In the genomic region with DNA sequence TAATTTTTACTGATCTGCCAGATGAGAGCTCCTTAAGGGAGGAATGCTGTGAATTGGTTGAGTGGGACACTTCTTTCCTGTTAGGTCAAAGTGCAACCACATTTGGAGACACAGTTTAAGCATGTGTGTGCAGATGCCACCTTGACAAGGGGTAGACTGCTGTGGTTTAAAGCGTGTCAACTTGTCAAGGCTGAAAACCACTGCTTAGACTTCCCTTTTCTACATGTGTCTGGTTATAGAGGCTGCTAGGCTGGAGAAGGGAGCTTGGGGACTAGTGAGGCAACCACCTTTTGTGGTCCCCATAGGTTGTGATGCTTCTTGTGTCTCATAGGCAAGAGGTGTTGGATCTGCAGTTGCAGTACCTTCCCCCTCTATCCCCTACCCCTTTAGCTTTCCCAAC, we compare ENCODE assay signal across 21 mouse cellular contexts. TPM values are rescaled to one million over a fixed set of nuclear protein-coding genes. Genes with fewer than 3 reads are reported as not detected.
DNase-seq lines count a peak whose midpoint lies in the region; ATAC-seq and TF ChIP-seq lines count a peak whose summit lies in the region.
"Had no signal": no experiment of that assay in that cellular context is flagged by ENCODE, and none has a peak within 500 bp of the region (broad histone marks: within the 10 kb centered on the region; RNA-seq: fewer than 3 reads in every experiment).

No protein-coding gene starts in this region.

- peak; percentile 44 for DNase-seq in 416B (ENCODE audit: low read depth)
- DNase-seq in CH12.LX (ENCODE audit: extremely low read depth) = peak; percentile 53
- no peak for DNase-seq in hindbrain, embryonic 11.5 days (ENCODE audit: low spot score)
- DNase-seq in left cerebral cortex, adult 9 months (ENCODE audit: low spot score in 2 of 2) = no peak
- no peak for DNase-seq in Muller cell, postnatal 12 days (ENCODE audit: inconsistent ontology term)
- DNase-seq: adrenal gland, adult 8-10 months; adrenal gland, postnatal 36 days; cerebellum, adult 11 months; cerebellum, adult 9-10 months; cerebellum, postnatal 25 days; gastrocnemius, postnatal 10 days; heart, postnatal 36 days had no signal

- H3K9me3 ChIP-seq in CH12.LX (replicated peaks; ENCODE audit: low read length) = no peaks in the 10 kb centered on the region
- H3K9me3 ChIP-seq in hindbrain, embryonic 11.5 days (ENCODE audit: control insufficient read depth, low read length) = no peaks in the 10 kb centered on the region
- H3K9me3 ChIP-seq: embryonic facial prominence, embryonic 13.5 days; forebrain, embryonic 12.5 days; heart, embryonic 12.5 days; hindbrain, embryonic 13.5 days had no signal

- H3K79me2 ChIP-seq in CH12.LX (replicated peaks; ENCODE audit: control insufficient read depth, extremely low read depth, insufficient read depth, poor library complexity, severe bottlenecking) = no peaks in the 10 kb centered on the region

- 83% methylated on average over 1 of the region's 1 CpGs for WGBS in hindbrain, embryonic 11.5 days

- peak; percentile 99 for ATAC-seq in common myeloid progenitor, adult 5-6 weeks (replicated peaks; ENCODE audit: low read depth, poor library complexity, severe bottlenecking)
- ATAC-seq in megakaryocyte progenitor cell, adult 5-6 weeks (replicated peaks; ENCODE audit: poor library complexity) = peak; percentile 95
- ATAC-seq in hindbrain, embryonic 11.5 days (ENCODE audit: low FRiP score) = no peak
- ATAC-seq: CD4-positive, CD25-positive, alpha-beta regulatory T cell, adult 4 months; forebrain, embryonic 16.5 days; hindbrain, postnatal 0 days had no signal

- dilution Hi-C loops in CH12.LX (cut with MboI; ENCODE audit: extremely low pct_ligation_motif_present, extremely low pct_unique_long_range_greater_than_20kb, low sequenced_read_pairs) = no loop called here

- H3K4me1 ChIP-seq in CH12.LX (ENCODE audit: control insufficient read depth in 1 of 2, insufficient read depth in 2 of 2) = peaks cover 14 to 32% of the 10 kb centered on the region in 2 experiments
- no peaks in the 10 kb centered on the region for H3K4me1 ChIP-seq in hindbrain, embryonic 11.5 days (replicated peaks; ENCODE audit: control insufficient read depth, insufficient read depth, low read length)
- H3K4me1 ChIP-seq: embryonic facial prominence, embryonic 13.5 days; forebrain, embryonic 12.5 days had no signal

- no peak overlapping the region for H3K9ac ChIP-seq in CH12.LX (ENCODE audit: insufficient read depth, low read depth)
- H3K9ac ChIP-seq in hindbrain, embryonic 11.5 days (ENCODE audit: low read depth, low read length) = no peak overlapping the region
- H3K9ac ChIP-seq: embryonic facial prominence, embryonic 13.5 days; forebrain, embryonic 12.5 days; heart, embryonic 12.5 days; hindbrain, embryonic 13.5 days had no signal

- TF ChIP-seq EP300 in CH12.LX (IDR thresholded peaks at IDR 0.05; ENCODE audit: low read length) = peak; percentile 28; the same call in 1 of the 2 replicates

- no peaks in the 10 kb centered on the region for H3K27me3 ChIP-seq in CH12.LX (replicated peaks)
- no peaks in the 10 kb centered on the region for H3K27me3 ChIP-seq in hindbrain, embryonic 11.5 days (ENCODE audit: control insufficient read depth, insufficient read depth, low read length)
- H3K27me3 ChIP-seq: embryonic facial prominence, embryonic 13.5 days; forebrain, embryonic 12.5 days; heart, embryonic 12.5 days; hindbrain, embryonic 13.5 days had no signal

- no peak for TF ChIP-seq POLR2A in CH12.LX (IDR thresholded peaks at IDR 0.05; ENCODE audit: low read depth, low read length)

- no peak for TF ChIP-seq CTCF in CH12.LX (conservative IDR thresholded peaks at IDR 0.05 in 1 of 2, IDR thresholded peaks at IDR 0.05 in 1 of 2; ENCODE audit: low read depth in 2 of 2, low read length in 2 of 2)

- H3K4me2 ChIP-seq in CH12.LX (ENCODE audit: insufficient read depth, low read depth, poor library complexity, severe bottlenecking) = no peak overlapping the region
- H3K4me2 ChIP-seq in hindbrain, embryonic 11.5 days (replicated peaks; ENCODE audit: low read depth, low read length) = no peak overlapping the region
- H3K4me2 ChIP-seq: embryonic facial prominence, embryonic 13.5 days; forebrain, embryonic 12.5 days; heart, embryonic 12.5 days; hindbrain, embryonic 13.5 days had no signal

- H3K4me3 ChIP-seq in CH12.LX (replicated peaks in 1 of 3; ENCODE audit: low read depth in 2 of 3, low read length in 2 of 3, poor library complexity in 1 of 3) = no peak overlapping the region
- H3K4me3 ChIP-seq in hindbrain, embryonic 11.5 days (ENCODE audit: low read depth, low read length) = no peak overlapping the region
- H3K4me3 ChIP-seq: embryonic facial prominence, embryonic 13.5 days; forebrain, embryonic 12.5 days; heart, embryonic 12.5 days; hindbrain, embryonic 13.5 days had no signal

- H3K36me3 ChIP-seq in CH12.LX (replicated peaks in 1 of 2; ENCODE audit: control insufficient read depth in 1 of 2, insufficient read depth in 1 of 2, low read length in 1 of 2) = peaks cover 0 to 35% of the 10 kb centered on the region in 2 experiments
- no peaks in the 10 kb centered on the region for H3K36me3 ChIP-seq in hindbrain, embryonic 11.5 days (ENCODE audit: control insufficient read depth, insufficient read depth, low read length)
- H3K36me3 ChIP-seq: embryonic facial prominence, embryonic 13.5 days; forebrain, embryonic 12.5 days; heart, embryonic 12.5 days; hindbrain, embryonic 13.5 days had no signal

- no peak overlapping the region for H3K27ac ChIP-seq in CH12.LX (ENCODE audit: insufficient read depth, low read depth)
- H3K27ac ChIP-seq in hindbrain, embryonic 11.5 days (ENCODE audit: low read depth, low read length) = no peak overlapping the region
- H3K27ac ChIP-seq: embryonic facial prominence, embryonic 13.5 days; forebrain, embryonic 12.5 days; hindbrain, embryonic 13.5 days; hindbrain, postnatal 0 days had no signal

- in situ Hi-C loops in CH12.LX (cut with MboI; ENCODE audit: low pct_ligation_motif_present, low pct_unique_long_range_greater_than_20kb, low sequenced_read_pairs) = no loop called here

- TF ChIP-seq RAD21 in CH12.LX (IDR thresholded peaks at IDR 0.05; ENCODE audit: low read depth, low read length) = no peak

TF ChIP-seq in CH12.LX, 34 proteins besides CTCF, POLR2A, EP300 and RAD21:
- TF ChIP-seq MYC (IDR thresholded peaks at IDR 0.05; ENCODE audit: low read depth, low read length) = peak; percentile 48; the same call in 1 of the 2 replicates
- no peak for TF ChIP-seq ETS1 (conservative IDR thresholded peaks at IDR 0.05; ENCODE audit: low read depth, low read length)

RNA-seq across cellular contexts. Expression of gene Siah2, which starts 55.7 kb away (rescaled TPM):
- total RNA-seq in CH12.LX (2012; rRNA removed) (125 and 140 TPM in 2 replicates), CH12.LX (2014; rRNA removed) (119 and 142 TPM in 2 replicates)
- polyA plus RNA-seq in CH12.LX (2012; ENCODE audit: insufficient read length, low read depth) = 99.0 and 104 TPM in 2 replicates
- total RNA-seq in common myeloid progenitor, adult 5-6 weeks (2017) = 11.3 and 13.2 TPM in 2 replicates
- total RNA-seq in megakaryocyte progenitor cell, adult 5-6 weeks (2015) = 16.0 and 21.2 TPM in 2 replicates
- total RNA-seq in megakaryocyte progenitor cell, adult 5-6 weeks (2017) = 7.0 and 10.5 TPM in 2 replicates
- polyA plus RNA-seq in hindbrain, embryonic 11.5 days (2014; fragmentation: Nextera tagmentation; extraction: Ambion mirVana) = 4.9 and 6.8 TPM in 2 replicates

Comparison
In these comparisons a context has a peak if more than half of its experiments do, and no peak if none do; other contexts are left out.
1. DNase-seq: peak in 416B (single experiment) and CH12.LX (single experiment); none in hindbrain, embryonic 11.5 days (single experiment), left cerebral cortex, adult 9 months (0 of 2) and Muller cell, postnatal 12 days (single experiment).